Mouse (Mus musculus): ENCODE data around the gene Efna2.
"Not testable (repeated sequence)": the region's sequence is repeated elsewhere in the genome, so short reads cannot be mapped to it uniquely, and the experiment has no call there.

The Efna2 gene

DNA sequence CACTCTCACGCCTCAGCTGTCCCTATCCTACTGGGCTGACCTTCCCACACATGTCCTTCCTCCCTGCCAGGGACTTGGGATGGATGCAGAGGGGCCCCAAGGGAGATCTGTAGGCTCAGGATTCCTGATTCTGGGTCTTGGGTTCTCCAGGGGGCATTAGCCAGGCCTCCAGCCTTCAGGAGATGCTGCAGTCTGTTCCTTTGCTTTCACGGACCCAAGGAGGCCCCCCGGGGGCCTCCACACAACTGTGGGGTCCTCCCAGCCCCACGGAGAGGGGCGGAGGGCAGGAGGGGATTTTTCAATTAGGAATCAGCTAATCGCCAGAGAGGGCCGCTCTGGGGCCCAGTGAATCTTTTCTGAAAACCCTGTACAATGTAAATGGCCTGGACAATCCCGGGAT is 15.2 kb downstream of the Efna2 start:
- DNase-seq: no peak

DNA sequence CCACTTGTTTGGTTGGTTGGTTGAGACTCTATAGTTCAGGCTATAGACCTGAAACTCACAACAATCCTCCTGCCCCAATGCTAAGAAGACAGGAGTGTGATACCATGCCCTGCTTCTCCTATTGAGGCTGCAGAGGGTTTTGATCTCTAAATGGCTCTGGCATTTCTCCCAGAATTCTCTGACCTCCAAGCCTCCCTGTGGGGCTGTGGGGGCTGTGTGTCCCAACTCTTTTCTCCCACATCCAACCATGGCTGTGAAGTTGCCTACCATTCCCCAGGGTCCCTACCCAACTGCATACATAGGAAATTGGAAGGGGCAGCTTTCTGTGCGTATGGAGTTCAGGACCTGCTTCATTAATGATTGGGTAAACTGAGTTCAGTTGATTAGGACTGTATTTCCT is 16.9 kb downstream of the Efna2 start:
- no peak for DNase-seq

DNA sequence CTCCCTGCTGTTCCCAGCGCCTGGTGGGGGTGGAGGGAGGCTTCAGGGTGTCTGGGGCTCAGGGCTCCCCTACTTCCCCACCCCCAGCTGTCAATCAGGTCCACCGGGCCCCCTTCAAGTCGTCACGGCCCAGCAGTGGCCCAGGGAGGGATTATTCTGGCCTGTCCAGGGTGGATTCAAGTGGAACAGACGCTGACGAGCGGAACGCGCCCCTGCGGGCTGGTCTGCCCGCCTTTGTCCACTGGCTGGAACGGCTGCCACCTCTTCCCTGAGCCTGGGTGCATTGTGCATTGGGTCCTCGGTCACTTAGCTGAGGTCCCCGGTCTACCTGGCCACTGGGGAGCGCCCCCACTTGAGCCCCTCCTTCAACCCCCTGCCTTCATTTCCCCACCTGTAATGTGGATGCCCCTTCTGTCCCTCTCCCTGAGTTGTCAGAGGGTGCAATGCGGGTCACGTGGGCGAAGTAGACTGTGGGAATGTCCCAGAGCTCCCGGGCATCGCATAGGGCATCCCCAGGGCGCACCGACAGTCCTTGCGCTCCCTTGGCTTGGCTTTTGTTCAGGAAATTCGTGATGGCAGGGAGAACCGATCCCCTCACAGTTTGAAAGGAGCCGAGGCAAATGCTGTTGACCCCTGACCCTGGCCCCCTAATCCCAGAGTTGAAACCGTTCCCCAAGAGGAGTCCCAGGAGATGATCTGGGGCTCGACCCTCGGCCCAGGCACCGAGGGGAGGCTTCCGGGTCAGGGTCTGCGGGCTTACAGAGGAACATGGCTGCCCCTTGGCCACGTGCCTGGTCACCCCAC is 17.7 kb downstream of the Efna2 start:
- no peak for DNase-seq

DNA sequence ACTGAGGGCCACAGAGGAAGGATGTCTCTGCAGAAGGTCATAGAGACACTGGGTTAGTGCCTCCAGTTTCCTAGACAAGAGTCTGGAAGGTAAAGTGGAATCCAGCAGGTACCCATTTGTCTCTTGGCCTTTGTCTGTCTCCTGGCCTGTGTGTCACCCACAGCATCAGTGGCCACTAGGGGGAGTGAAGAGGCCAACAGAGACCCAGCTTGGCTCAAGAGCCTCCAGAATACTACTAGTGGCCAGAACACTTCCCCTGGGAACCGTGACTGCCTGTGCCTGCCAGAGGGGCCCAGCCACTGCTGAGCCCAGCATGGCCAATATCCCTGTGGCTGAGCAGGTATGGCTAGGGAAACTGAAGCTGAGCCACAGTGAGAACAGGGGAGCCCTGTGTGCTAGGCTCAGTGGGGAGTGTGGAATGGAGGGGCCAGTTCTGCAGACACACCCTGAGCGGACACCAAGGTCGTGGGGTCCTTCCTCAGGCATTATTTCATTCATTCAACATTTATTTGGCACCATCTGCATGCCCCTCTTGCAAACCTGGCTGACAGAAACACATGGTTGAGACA is 20.2 kb downstream of the Efna2 start:
- peak; percentile 91 to 92 for DNase-seq

DNA sequence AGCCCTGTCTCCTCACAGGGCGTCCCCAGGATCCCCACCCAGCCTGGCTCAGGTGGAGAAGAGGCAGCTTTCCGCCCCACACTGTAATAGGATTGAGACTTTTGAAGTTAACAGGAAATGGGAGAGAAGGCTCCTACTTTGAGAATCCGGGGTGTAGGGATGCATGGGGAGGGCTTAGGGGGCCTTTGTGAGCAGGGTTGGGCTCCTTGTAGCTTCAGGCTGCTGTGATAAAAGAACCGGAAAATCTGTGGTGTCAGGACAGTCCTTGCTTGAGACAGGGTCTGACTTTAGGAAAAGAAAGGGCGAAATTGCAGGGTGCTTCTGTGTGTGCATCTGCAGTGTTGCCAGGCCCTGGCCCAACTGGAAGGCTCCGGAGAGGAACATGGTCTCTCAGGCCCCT is 21.2 kb downstream of the Efna2 start:
- DNase-seq: no peak

DNA sequence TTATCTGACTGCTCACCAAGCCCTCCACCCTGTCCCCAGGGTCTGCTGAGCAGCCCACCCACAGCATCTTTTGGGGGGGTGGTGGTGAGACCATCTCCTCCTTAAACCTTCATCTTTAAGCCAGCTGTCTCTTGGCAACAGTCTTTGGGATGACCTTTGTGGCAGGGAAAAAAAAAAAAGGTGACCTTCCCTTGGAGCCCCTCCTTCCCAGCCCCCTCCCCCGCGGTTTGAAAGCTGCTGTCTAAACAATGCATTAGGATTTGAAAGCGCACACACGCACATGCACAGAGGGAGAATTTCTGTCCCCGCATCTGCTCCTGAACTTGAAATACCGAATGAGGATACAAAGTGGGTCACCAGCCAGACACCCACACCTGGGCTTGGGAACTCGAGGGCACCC is 24.8 kb downstream of the Efna2 start:
- DNase-seq: no peak

DNA sequence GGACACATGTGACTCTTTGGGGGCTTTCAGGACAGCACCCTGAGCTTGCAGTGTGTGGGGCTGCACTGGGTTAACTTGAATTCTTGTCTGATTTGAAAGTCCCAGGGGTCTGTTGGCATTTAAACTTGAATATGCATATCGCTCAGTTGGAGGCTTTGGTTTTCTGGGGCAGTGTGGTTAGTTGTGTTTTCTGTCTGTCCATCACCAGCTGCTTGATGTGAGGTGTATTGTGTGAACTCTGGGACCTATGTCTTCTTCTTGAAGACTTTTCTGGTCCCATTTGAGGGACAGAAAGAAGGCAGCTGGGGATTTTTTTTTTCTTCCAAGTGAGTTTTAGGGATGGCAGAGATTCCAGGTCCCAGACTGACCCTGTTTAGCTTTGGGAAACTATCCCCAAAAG is 27.9 kb downstream of the Efna2 start:
- DNase-seq: no peak

DNA sequence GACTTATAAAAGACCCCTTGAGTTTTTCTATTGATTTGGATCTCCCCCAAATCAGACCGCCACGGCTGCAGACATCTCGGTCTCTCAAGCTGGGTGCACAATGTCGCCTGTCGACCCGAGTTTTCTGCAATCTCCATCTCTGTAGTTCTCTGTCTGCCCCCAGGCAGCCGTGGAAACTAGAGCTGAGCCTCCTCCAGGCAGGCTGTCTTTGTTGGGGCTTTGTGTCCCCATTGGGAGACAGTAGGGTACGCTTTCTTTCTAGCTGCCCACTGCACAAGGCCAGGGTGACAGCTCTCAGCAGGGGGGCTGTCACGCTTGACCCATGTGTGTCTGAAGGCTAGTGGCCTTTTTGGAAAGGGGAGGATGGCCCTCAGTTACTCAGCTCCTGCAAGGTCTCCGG is 28.4 kb downstream of the Efna2 start:
- no peak for DNase-seq

DNA sequence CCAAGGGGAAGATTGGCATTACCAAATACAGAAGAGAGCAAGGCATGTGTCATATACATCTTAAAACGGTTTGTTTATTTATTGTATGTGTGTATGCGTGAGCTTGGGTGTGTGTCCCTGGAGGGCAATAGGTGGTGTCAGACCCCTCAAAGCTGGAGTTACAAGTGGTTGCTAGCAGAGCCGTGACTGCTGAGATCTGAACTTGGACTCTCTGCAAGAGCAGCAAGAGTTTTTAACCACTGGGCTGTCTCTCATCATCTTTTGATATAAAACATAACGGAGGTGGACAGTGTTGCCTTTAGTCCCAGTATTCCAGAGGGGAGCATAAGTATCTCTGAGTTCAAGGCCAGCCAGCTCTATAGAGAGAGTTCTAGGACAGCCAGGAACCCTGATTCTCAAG is 29.0 kb downstream of the Efna2 start:
- no peak for DNase-seq

DNA sequence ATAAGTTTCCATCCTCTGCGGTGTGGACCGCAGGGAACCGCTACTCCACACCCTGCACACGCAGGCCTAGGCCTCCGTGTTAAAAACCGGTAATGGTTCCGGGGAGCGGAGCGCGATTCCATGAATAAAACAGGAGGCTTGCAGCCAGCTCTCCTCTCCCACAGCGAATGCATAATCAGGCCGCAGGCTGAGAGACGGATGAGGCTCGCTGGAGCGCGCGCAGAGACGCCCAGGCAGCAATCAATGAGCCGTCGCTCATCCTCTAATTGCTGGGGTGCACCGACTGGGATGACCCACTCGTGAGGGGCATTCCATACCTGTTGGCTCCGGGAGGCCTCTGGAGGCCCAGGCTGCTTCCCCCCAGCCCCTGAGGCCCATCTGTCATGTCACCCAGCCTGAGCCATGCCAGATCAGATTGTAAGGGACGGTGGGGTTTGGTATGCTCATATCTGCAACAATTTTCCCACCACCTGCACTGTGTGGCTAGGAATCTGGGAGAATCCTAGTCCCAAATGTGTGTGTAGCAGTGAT is 29.6 kb downstream of the Efna2 start:
- DNase-seq: peak in 1 of 2 experiments; percentile 28

DNA sequence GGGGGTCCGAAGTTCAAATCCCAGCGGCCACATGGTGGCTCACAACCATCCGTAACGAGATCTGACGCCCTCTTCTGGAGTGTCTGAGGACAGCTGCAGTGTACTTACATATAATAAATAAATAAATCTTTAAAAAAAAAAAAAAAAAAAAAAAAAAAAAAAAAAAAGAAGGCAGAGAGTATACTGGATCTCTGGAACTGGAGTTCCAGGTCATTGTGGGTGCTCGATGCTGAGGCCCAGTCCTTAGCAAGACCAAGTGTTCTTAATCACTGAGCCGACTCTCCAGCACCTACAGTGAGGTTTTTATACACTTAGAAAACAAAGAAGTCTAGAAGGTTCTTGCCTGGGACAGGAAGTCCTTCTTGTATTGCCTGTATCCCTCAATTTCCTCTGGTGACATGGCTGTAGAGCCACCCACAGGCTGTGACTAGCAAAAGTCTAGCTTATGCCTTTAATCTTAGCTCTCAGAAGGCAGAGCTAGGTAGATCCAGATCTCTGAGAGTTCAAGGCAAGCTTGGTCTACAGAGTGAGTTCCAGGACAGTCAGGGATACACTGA is 32.3 kb downstream of the Efna2 start:
- DNase-seq: not testable (repeated sequence)

DNA sequence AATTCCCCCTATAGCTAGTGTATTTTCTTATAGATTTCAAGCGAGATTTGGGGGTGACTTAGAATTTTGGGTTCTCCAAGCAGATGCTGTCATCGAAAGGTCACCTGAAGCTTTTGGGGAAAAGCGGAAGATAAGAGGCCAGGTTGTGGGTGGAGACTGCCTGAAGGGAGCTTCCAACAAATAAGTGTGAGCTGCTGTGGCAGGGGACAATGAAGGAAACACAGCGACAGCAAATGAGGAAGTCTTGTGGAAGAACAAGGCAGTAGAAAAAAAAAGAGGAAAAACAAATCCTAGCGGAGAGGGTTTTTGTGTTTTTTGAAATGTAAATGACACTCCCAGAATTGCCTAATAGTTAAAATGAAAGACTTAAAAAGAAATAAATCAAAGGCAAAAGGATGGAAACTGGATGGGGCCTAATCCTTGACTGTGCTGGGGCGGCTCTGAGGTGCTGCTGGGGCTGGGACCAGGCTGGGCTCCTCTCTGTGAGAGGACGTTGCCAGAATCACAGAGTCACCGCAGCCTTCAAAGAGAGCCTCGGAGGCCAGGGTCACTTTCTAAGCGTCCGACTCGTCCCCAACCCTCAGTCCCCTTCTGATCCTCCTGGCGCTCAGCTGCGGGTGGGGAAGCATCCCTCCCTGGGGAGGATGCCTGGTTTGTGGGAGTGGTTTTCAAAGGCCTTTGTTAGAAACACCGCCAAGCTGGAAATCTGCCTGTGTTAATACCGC is 35.9 kb downstream of the Efna2 start:
- no peak for DNase-seq

DNA sequence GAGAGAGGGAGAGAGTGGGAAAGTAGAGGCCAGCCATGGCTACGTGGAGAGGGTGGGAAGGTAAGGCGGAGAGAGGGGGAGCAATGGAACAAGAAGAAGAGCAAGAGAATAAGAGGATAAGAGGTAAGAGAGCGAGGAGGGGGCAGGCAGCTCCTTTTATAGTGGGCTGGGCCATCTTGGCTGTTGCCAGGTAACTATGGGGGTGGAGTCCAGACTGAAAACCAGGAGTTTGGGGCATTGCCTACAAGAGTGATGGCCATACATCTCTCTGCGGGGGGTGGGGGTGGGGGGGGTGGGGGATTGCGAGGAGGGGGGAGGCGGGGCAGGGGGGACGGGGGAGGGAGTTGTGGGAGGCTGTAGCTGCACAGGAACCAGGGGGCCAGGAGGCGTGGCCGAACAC is 41.4 kb downstream of the Efna2 start:
- no peak for DNase-seq

DNA sequence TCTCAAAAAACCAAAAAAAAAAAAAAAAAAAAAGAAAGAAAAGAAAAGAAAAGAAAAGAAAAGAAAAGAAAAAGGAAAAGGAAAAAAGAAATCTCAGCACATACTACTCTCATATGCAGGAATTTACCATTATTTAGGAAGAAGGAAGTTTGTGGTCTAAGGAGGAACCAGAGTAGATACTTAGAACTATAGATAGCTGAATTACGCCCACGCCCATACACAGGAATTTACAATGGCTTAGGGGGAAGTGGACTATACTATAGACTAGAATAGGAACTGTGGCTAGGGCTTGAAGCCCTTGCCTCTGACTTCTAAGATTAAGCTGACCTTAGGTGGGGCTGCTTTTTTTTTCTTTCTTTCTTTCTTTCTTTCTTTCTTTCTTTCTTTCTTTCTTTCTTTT is 43.9 kb downstream of the Efna2 start:
- not testable (repeated sequence) for DNase-seq

DNA sequence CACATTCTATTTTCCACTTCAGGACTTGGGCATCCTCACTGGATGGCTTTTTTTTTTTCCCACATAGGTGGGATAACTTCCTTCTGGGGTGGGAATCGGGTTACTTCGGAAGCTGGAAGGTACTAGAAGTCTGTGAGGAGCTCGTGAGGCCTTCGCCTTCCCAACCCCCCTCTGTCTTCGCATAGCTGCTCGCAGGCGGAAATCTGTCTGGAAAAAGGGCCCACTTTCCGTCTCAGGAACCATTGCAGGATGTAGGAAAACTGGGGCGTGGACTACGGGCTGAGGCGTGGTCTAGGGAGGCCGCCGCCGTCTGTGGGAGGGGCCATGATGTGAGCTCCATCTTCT is 46.8 kb downstream of the Efna2 start:
- DNase-seq: no peak

DNA sequence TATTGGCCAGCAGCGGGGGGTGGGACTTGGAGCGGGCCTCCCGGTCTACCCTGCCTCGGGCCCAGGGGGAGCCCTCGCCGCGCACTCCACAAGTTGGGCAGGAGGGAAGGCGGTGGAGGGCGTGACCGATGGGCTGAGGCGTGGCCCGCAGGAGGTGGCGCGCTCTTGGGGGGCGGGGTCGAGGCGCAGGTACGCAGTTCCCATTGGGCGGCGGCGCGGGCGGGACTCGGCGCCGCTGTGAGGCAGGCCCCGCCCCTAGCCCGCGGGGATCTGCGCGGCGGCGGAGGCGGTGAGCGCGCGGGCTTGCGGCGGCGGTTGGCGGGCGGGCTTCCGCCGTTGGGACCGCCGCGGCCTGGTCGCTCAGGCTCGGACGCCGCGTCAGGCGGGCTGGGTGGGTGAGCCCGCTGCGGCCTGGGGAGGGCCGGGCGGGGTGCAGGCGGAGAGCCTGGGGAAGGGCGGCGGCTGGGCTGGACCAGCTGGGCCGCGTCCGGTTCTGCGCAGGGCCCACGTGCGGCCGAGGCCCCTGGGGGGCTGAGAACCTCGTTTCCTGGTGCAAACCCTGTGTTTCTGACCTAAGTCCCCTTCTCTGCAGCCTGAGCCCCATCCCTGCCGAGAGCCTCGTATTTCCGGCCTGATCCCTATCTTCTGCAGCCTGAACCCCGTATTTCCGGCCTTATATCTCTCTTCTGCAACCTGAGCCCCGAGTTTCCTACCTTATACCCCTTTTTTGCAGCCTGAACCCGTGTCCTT is 47.3 kb downstream of the Efna2 start, which contains the start of gene Mum1:
Gene Mum1 (plus strand): TSS at position 19 of the 750 bp plus-strand sequence.
- peak; percentile 100 for DNase-seq

DNA sequence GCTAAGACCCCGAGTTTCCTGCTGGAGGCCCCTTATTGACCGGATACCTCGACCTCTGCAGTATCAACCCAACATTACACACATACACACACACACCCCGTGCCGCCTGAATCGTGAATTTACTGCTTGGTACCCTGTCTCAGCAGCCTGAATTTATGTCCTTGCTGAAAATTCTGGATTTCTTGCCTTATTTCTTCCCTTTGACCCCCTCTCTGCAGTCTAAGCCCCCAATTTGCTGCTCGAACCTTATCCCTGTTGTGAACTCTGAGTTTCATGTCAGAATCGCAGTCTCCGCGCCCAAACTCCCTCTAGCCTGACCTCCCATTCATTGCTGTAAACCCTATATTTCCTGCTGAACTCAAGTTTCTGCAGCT is 47.9 kb downstream of the Efna2 start:
- peak in 1 of 2 experiments; percentile 25 for DNase-seq

DNA sequence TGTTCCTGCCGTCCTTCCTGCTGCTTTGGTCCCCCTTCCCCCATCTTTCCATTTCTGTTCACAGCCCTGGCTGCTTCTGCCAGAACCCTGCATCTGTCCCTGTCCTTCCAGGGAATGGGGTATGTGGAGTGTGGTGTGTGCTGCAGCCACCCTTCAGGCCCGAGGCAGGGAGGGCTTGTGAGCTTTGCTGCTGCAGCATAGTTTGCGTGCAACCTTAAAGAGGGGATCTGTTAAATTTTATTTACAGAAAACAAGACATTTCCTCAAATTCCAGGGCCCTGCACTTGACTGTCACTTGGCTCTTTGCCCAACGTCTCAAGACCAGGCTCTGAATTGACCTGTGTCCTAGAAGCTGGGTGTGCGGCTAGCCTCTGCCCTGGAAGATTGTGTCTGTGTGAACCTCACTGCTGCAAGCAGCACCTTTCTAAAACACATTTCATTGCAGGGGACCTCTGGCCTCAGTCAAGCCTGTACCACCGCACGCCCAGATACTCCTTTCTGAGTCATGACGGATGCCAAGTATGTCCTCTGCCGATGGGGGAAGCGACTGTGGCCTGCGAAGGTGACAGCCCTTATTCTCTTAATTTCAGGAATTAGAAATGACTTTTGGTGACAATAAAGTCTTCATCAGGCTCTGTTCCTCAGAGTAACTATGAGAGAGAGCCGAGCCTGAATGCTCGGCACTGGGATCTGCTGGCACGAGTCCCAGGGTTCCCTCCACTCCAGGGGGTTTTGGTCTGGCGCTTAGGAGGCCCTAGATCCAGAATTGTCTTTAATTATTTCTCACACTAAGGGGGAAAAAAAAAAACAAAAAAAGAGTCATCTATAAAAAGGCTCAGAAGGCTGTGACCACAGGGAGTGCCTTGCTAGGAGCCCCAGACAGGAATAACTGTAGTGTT is 48.8 kb downstream of the Efna2 start:
- peak; percentile 66 to 76 for DNase-seq

DNA sequence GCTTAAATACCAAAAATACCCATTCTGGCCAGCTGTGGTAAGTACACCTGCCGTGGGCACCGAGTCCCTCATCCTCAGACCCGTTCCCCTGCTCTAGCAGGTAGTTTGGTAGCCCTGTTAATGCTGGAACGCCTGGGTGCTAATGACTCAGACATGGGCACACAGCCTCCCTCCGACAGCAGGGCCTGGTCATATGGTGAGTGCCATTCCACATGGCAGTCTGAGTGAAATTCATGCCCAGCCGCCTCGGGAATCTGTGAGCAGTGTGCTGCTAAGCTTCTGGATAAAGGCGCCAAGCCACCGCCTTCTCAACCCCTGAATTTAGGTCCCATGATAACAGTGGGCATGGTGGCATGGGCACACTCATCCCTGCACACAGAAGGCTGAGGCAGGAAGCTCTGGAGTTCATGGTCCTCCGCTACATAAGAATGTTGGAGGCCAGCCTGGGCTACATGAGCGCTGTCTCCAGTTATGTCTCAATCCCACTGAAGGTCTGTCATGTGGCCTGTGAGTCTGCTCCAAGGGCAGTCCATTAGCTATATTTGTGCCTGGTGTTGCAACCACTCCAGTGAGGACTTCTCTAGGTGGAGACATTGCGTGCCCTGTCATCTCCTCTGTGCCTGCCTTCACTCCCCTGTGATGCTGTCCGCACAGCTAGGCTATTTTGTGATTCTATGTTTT is 57.0 kb downstream of the Efna2 start:
- no peak for DNase-seq

DNA sequence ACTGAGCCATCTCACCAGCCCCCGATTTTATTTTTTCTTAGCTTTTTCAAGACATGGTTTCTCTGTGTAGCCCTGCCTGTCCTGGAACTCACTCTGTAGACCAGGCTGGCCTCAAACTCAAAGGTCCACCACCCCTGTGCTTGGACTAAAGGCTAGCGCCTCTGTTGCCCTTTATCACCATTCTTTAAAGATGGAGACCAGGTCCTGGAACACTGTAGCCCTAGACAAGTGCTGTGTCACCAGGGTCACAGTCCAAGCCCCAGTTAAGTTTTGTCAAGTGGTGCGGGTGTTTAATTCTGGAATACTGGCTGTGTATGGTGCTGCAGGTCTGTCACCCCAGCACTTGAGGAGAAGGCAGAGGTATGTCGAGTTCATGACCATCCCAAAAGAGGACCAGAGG is 57.7 kb downstream of the Efna2 start:
- peak in 1 of 2 experiments; percentile 35 for DNase-seq

DNA sequence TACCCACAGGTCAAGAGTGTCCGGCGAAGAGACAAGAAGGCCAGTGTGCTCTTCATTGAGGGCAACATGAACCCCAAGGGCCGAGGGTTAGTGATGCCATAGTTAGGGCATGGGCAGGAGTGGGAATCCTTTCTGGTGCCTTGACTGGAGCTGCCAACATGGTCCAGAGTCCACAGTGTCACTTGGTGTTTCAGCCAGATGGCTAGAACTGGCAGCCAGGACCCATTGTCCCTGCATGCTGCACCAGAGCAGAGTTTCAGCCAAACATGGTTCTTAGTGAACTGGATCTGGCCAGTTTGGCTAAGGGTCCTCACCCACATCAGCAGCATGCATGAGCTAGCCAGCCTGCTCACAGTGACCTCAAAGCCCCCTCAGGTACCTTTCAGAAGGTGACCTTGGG is 59.0 kb downstream of the Efna2 start:
- DNase-seq: peak; percentile 43 to 48
